Mouse (Mus musculus) lung, postnatal 0 days (tissue): ENCODE results near the gene Sap30bp. TPM values are rescaled to one million over a fixed set of nuclear protein-coding genes. Genes with fewer than 3 reads are reported as not detected.

Source experiments
- ATAC-seq: fragments of 200-750 bp; cut with Nextera tagmentation; 2 replicates; pipeline ENCODE4 v1.8.0; 2017; ENCODE audit warnings: moderate library complexity
- DNase-seq: peaks from one replicate; pipeline ENCODE4 v3.0.0-alpha.2; 2016; ENCODE audit warnings: low spot score
- H3K27ac ChIP-seq: fragments of 300-500 bp; sonication (generic); 2 replicates; pipeline ENCODE4 v1.5.1; 2014; ENCODE audit warnings: antibody characterized with exemption, mild to moderate bottlenecking, low read length, mixed read lengths
- H3K27me3 ChIP-seq: fragments of 300-500 bp; sonication (generic); replicated peaks from 2 replicates; pipeline ENCODE4 v1.6.1; 2014; ENCODE audit warnings: low read length, mixed read lengths; ENCODE audit not compliant: insufficient read depth
- H3K36me3 ChIP-seq: fragments of 300-500 bp; sonication (generic); 2 replicates; pipeline ENCODE4 v1.6.1; 2014; ENCODE audit warnings: low read length, mixed read lengths; ENCODE audit not compliant: insufficient read depth
- H3K4me1 ChIP-seq: fragments of 300-500 bp; sonication (generic); 2 replicates; pipeline ENCODE4 v1.6.1; 2014; ENCODE audit warnings: antibody characterized with exemption, low read depth, low read length, mixed read lengths; ENCODE audit not compliant: insufficient read depth
- H3K4me2 ChIP-seq: fragments of 300-500 bp; sonication (generic); replicated peaks from 2 replicates; pipeline ENCODE4 v1.6.1; 2014; ENCODE audit warnings: low read depth, mild to moderate bottlenecking, low read length, moderate library complexity, mixed read lengths
- H3K4me3 ChIP-seq: fragments of 300-500 bp; sonication (generic); 2 replicates; pipeline ENCODE4 v1.5.1; 2014; ENCODE audit warnings: low read depth, low read length
- H3K9ac ChIP-seq: fragments of 300-500 bp; sonication (generic); replicated peaks from 2 replicates; pipeline ENCODE4 v1.6.1; 2014; ENCODE audit warnings: low read depth, mild to moderate bottlenecking
- H3K9me3 ChIP-seq: fragments of 300-500 bp; sonication (generic); 2 replicates; pipeline ENCODE4 v1.6.1; 2016; ENCODE audit warnings: low read length, mixed read lengths
- CTCF ChIP-seq: IDR thresholded peaks from 2 replicates; pipeline ENCODE4 v1.5.1; 2016; ENCODE audit warnings: antibody characterized with exemption, mild to moderate bottlenecking
- EP300 ChIP-seq: IDR thresholded peaks from 2 replicates; pipeline ENCODE4 v1.6.1; 2016; ENCODE audit warnings: antibody characterized with exemption, mild to moderate bottlenecking, control low read depth
- WGBS: fragments of 180-500 bp; shearing (Covaris S2); extraction: QIAGEN DNeasy Blood & Tissue Kit; methylation state at CpG from one replicate; pipeline ENCODE4 v1.1.7; 2014; 5-methylcytosine and 5-hydroxymethylcytosine counted together
- polyA plus RNA-seq: library from polyadenylated mRNA; unstranded; fragments of >200 nt; fragmentation: Nextera tagmentation; extraction: Ambion mirVana; gene quantifications from 2 replicates; pipeline ENCODE4 v1.2.1, GENCODE M21; 2015

Gene Sap30bp
- polyA plus RNA-seq, 1 experiment from 2014 or later: 22.8 TPM

DNA sequence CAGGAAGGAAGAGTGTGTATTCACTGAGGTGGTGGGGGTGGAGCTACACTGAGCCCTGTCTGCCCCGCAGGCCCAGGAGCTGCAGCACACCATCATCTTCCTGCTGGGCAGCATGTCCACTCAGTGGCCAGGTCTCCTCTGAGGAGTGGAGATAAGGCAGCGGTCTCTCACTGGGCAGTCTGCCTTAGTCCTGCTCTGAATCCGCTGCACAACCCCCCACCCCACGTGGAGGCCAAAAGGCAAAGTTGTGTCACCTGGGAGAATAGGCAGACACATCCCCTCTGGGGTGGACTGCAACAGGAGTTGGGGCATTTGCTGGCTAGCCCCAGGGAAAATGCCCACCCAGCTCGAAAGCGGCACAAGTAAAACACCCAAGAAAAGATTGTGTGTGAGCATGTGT lies 40.9 kb upstream of the Sap30bp start:
- Histone ChIP-seq H3K4me1 (no peaks in the 10 kb centered on the region), H3K27me3 (no peaks in the 10 kb centered on the region), H3K4me2 (no peak overlapping the region), H3K4me3 (no peak overlapping the region), H3K9me3 (no peaks in the 10 kb centered on the region), H3K27ac (no peak overlapping the region), H3K9ac (no peak overlapping the region), H3K36me3 (peaks cover 4% of the 10 kb centered on the region; the same call in 1 of the 2 replicates)
- TF ChIP-seq CTCF: no peak
- no peak for TF ChIP-seq EP300
- no peak for ATAC-seq
- DNase-seq: no peak
- WGBS: 62% methylated on average over 6 of the region's 6 CpGs

DNA sequence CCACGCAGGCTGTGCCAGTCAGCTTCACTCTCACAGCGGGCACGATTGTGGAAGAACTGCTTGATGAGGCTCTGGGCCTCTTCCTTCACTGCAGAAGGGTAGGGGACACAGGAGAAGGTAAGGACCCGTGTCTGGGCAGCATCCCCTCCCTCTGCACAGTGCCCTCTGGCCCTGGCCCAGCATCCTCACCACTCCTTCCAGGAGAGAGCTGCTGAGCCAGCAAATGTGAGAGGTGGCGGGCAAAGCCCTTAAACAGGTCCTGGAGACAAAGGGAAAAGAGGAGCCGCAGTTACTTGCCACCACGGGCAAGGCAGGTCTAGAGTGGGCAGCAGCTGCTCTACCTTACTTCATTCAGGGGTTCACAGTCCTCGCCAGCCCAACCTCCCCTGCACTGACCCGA lies 40.0 kb upstream of the Sap30bp start:
- Histone ChIP-seq H3K9ac (no peak overlapping the region), H3K4me2 (no peak overlapping the region), H3K36me3 (peaks cover 4% of the 10 kb centered on the region; the same call in 1 of the 2 replicates), H3K4me1 (no peaks in the 10 kb centered on the region), H3K27ac (no peak overlapping the region), H3K27me3 (no peaks in the 10 kb centered on the region), H3K9me3 (no peaks in the 10 kb centered on the region), H3K4me3 (no peak overlapping the region)
- 84% methylated on average over 9 of the region's 9 CpGs for WGBS
- DNase-seq: no peak
- TF ChIP-seq EP300: no peak
- TF ChIP-seq CTCF: no peak
- ATAC-seq: no peak

DNA sequence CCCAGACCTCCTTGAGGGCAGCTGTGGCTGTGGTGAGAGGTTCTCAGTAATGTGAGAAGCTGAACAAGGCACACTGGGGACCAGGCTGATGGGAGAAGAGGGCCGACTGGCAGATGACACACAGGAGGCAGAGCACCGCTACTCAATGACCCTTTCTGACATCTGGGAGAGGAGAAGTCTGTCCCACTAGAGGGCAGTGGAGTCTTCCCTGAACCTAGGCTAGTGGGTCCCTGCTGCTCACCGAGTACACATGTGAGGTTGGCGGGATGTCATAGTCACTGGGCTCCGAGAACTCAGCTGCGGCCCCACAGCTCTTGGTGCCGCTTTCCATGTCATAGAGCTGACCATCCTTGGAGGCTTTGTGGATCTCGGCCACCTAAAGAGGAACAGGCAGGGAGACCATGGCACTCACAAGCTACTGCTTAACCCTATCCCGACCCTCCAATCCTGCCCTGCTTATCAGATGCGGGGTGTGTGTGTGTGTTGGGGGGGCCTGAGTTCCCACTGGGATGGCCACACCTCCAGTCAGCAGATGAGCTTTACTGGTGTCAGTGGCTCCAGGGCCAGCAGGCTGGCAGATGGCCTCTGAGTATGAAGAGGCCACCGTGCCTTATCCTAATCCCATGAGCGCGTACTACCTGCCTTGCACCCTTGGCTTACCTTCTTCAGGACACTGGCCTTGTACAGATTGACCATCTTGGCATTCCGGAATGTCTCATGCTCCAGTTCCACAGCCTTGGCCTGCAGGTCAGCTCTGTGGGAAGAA lies 38.1 kb upstream of the Sap30bp start:
- Histone ChIP-seq H3K27me3 (no peaks in the 10 kb centered on the region), H3K9ac (no peak overlapping the region), H3K4me1 (no peaks in the 10 kb centered on the region; the same call in 1 of the 2 replicates), H3K4me3 (no peak overlapping the region), H3K4me2 (no peak overlapping the region), H3K27ac (no peak overlapping the region), H3K36me3 (peaks cover 4% of the 10 kb centered on the region; the same call in 1 of the 2 replicates), H3K9me3 (no peaks in the 10 kb centered on the region)
- ATAC-seq (no peak), DNase-seq (peak; percentile 36)
- TF ChIP-seq EP300 (no peak), CTCF (peak; percentile 59)
- 60% methylated on average over 14 of the region's 14 CpGs for WGBS

DNA sequence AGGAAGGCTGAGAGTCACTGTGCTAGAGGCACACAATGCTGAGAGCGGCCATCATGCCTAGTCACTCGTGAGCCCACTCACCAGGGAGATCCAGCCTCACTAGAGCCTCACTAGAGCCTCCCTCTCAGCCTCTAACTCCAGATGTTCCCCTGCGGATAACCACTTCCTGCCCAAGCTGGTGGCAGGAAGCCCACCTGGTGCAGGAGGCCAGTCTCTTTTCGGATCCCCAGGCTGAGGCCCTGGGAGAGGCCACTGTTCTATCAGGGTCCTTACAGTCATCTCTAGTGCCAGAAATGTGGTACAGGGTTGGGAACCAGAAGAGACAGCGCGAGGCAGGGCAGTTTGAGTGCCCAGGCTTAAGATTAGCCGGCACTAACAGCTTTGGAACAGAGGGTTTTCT lies 34.6 kb upstream of the Sap30bp start:
- H3K9me3 ChIP-seq: no peaks in the 10 kb centered on the region
- no peak for DNase-seq
- TF ChIP-seq CTCF: no peak
- TF ChIP-seq EP300: no peak
- peaks cover 26% of the 10 kb centered on the region; the same call in 1 of the 2 replicates for H3K4me1 ChIP-seq
- WGBS: 76% methylated on average over 7 of the region's 7 CpGs
- no peak for ATAC-seq
- H3K9ac ChIP-seq: no peak overlapping the region
- no peaks in the 10 kb centered on the region for H3K27me3 ChIP-seq
- no peak overlapping the region for H3K4me3 ChIP-seq
- H3K4me2 ChIP-seq: no peak overlapping the region
- H3K27ac ChIP-seq: no peak overlapping the region
- H3K36me3 ChIP-seq: peaks cover 4% of the 10 kb centered on the region; the same call in 1 of the 2 replicates

DNA sequence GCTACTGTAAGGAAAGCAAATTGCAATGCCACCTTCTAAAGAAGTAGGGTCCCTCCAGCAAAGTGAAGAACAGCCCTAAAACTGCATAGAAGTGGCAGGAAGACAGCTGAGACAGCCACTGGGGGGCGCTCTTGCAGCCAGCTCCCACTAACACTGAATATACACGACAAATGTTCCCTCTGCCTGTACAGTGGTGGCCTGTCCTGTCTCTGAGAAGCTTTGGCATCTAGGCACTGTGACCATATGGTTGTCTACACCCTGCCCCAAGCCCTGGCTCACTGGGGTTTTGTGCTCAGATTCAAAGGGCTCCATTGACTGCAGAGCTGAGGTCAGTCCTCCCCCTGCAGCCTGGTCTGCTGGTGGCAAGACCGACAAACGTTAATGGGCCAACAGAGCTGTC lies 34.2 kb upstream of the Sap30bp start:
- Histone ChIP-seq H3K9me3 (no peaks in the 10 kb centered on the region), H3K27me3 (no peaks in the 10 kb centered on the region), H3K9ac (no peak overlapping the region), H3K4me3 (no peak overlapping the region), H3K4me1 (peaks cover 30% of the 10 kb centered on the region; the same call in 1 of the 2 replicates), H3K27ac (peak overlapping the region; percentile 20; the same call in 1 of the 2 replicates), H3K36me3 (peaks cover 4% of the 10 kb centered on the region; the same call in 1 of the 2 replicates), H3K4me2 (no peak overlapping the region)
- TF ChIP-seq CTCF: peak; percentile 78
- TF ChIP-seq EP300: no peak
- 14% methylated on average over 4 of the region's 4 CpGs for WGBS
- ATAC-seq (0 out of 2 replicates have a peak, but pooled peaks have one; percentile 17), DNase-seq (peak; percentile 64)

DNA sequence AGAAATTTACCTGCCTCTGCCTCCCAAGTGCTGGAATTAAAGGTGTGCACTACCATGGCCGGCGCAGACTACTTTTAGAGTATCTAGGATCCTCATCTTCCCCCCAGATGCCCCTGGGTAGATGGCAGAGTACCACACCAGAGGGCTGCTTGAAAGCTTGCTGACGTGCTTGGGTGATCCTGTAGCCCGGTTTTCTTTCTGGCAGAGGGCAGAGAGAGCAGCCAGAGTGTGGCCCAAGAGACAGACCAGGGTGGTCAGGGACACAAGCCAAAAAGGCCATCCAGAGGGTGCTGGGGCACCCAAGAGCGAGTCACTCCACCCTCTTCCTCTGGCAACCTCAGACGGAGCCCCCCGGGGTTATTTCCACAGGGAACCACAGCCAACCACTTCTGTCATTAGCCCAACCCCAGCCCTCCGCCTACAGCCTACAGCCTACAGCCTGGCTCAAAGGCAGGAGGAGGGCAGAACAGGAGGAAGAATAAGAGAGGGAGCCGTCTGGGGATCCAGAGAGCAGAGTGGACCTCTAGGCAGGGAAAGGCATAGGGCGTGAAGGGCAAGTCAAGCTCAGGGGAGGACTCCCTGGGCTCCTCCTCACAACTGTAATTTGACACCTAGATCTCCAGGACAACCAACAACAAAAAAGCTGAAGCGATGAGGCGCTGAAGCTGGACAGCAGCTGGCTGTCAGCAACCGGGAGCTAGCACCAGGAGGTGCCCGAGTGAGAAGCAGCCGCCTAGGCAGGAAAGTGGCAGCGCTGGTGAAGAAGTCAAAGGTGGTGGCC lies 33.4 kb upstream of the Sap30bp start, which contains the start of gene Smim5:
TSS of gene Smim5 (plus strand) at position 481 of the 781 bp plus-strand sequence.
- Histone ChIP-seq H3K27ac (peak within 1 kb of the TSS; percentile 70), H3K27me3 (no peaks in the 10 kb centered on the region), H3K9ac (no peak within 1 kb of the TSS), H3K36me3 (peaks cover 4% of the 10 kb centered on the region; the same call in 1 of the 2 replicates), H3K4me3 (peak within 1 kb of the TSS; percentile 14), H3K9me3 (no peaks in the 10 kb centered on the region), H3K4me1 (peaks cover 37% of the 10 kb centered on the region), H3K4me2 (peak within 1 kb of the TSS; percentile 12)
- ATAC-seq (peak; percentile 73), DNase-seq (peak; percentile 94)
- WGBS: 30% methylated on average over 16 of the region's 16 CpGs
- peak; percentile 31 for TF ChIP-seq CTCF
- no peak for TF ChIP-seq EP300
